Mouse (Mus musculus) olfactory bulb, adult 2 months (tissue): ENCODE measurements around the gene Tmem247.

Experiments
- CTCF ChIP-seq: fragments of 200-500 bp; IDR thresholded peaks from 2 replicates; pipeline ENCODE4 v1.5.1; 2012; ENCODE audit warnings: low read depth, mild to moderate bottlenecking, low read length, moderate library complexity; ENCODE audit not compliant: insufficient read depth
- POLR2A ChIP-seq: fragments of 200-500 bp; IDR thresholded peaks from 2 replicates; pipeline ENCODE4 v1.6.1; 2012; ENCODE audit warnings: mild to moderate bottlenecking, low read depth, low read length, moderate library complexity; ENCODE audit not compliant: insufficient read depth

DNA sequence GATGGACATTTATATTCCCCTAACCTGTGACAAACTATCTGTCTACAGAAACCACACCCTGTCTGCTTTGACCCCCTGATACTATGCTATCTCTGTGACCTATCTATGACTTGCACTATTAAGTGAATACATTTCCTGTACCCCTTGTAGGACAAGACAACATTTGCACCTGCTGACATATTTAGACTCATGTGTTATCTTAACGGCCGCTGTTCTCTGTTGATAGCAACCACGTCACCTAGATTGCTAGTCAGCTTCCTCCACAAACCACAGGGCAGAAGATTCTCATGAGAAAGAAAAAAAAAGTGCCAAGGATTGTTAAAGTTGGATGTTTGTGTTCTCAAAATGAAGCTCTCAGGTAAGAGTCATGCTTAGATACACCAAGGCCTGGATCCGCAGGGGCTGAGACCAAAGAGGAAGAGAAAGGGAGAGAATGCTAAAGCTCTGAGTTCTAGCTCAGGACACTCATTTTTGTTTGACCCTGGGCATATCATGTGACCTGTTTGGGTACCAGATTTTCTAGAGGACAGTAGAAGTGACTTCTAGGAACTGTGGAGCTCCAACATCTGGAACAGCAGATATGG lies 36.6 kb upstream of the Tmem247 start:
- TF ChIP-seq CTCF (no peak), POLR2A (no peak)
